Mouse (Mus musculus): Measurements from ENCODE around the gene Lpar2. TPM values are rescaled to one million over a fixed set of nuclear protein-coding genes. Genes with fewer than 3 reads are reported as not detected.

Gene Lpar2
- 0.83 and 0.98 TPM in 2 replicates for polyA plus RNA-seq (2015; fragmentation: Nextera tagmentation; extraction: Ambion mirVana)

GRCm38 (mm10) chr8:69822386-69823191, at the start of gene Lpar2:
Lpar2 (plus strand) TSS chr8:69822429.
- Histone ChIP-seq H3K4me2 (replicated peaks) (peak within 1 kb of the TSS; percentile 87), H3K9me3 (no peaks in the 10 kb centered on the region), H3K4me1 (peaks cover 38% of the 10 kb centered on the region), H3K27ac (peak within 1 kb of the TSS; percentile 69), H3K36me3 (peaks cover 37% of the 10 kb centered on the region), H3K27me3 (no peaks in the 10 kb centered on the region), H3K4me3 (peak within 1 kb of the TSS; percentile 71), H3K9ac (peak within 1 kb of the TSS; percentile 81)
- peak; percentile 85 for ATAC-seq (ENCODE audit: low FRiP score, low read depth)
- under 1% methylated on average over 32 of the region's 35 CpGs for WGBS

GRCm38 (mm10) chr8:69774503-69775148, 47.6 kb upstream of the Lpar2 start, which contains the start of gene Gm20422:
Gm20422 (minus strand) TSS chr8:69774886.
- peaks cover 4% of the 10 kb centered on the region; the same call in 1 of the 2 replicates for H3K36me3 ChIP-seq

GRCm38 (mm10) chr8:69775149-69775534, 47.1 kb upstream of the Lpar2 start:
- Histone ChIP-seq H3K4me1 (peaks cover 27% of the 10 kb centered on the region), H3K36me3 (peaks cover 4% of the 10 kb centered on the region; the same call in 1 of the 2 replicates), H3K4me3 (peak overlapping the region; percentile 75), H3K9ac (no peak overlapping the region), H3K27me3 (no peaks in the 10 kb centered on the region), H3K4me2 (replicated peaks) (peak overlapping the region; percentile 75), H3K9me3 (no peaks in the 10 kb centered on the region), H3K27ac (no peak overlapping the region; the same call in 1 of the 2 replicates)
- WGBS, result 48% methylated on average over 2 of the region's 2 CpGs
- peak; percentile 11; the same call in 1 of the 2 replicates for ATAC-seq (ENCODE audit: low FRiP score, low read depth)

More at GRCm38 (mm10) chr8:69774503-69775148, 47.6 kb upstream of the Lpar2 start, which contains the start of gene Gm20422:
- Histone ChIP-seq H3K4me3 (peak within 1 kb of the TSS; percentile 75), H3K9me3 (no peaks in the 10 kb centered on the region), H3K27me3 (no peaks in the 10 kb centered on the region), H3K9ac (peak within 1 kb of the TSS; percentile 92), H3K4me2 (replicated peaks) (peak within 1 kb of the TSS; percentile 75), H3K4me1 (peaks cover 32% of the 10 kb centered on the region), H3K27ac (peak within 1 kb of the TSS; percentile 99)
- 0% methylated on average over 41 of the region's 41 CpGs for WGBS
- peak; percentile 99 for ATAC-seq (ENCODE audit: low FRiP score, low read depth)

GRCm38 (mm10) chr8:69777111-69777510, 45.1 kb upstream of the Lpar2 start:
- Histone ChIP-seq H3K27ac (no peak overlapping the region), H3K27me3 (no peaks in the 10 kb centered on the region), H3K4me2 (replicated peaks) (no peak overlapping the region), H3K9me3 (no peaks in the 10 kb centered on the region), H3K4me3 (no peak overlapping the region), H3K9ac (no peak overlapping the region), H3K36me3 (no peaks in the 10 kb centered on the region; the same call in 1 of the 2 replicates), H3K4me1 (peaks cover 20% of the 10 kb centered on the region)
- no peak for ATAC-seq (ENCODE audit: low FRiP score, low read depth)
- 69% methylated on average over 10 of the region's 12 CpGs for WGBS

- Histone ChIP-seq H3K4me2 (replicated peaks) (no peak overlapping the region), H3K27me3 (no peaks in the 10 kb centered on the region), H3K4me3 (no peak overlapping the region), H3K36me3 (peaks cover 13% of the 10 kb centered on the region), H3K9ac (no peak overlapping the region), H3K4me1 (peaks cover 25% of the 10 kb centered on the region), H3K27ac (no peak overlapping the region), H3K9me3 (no peaks in the 10 kb centered on the region)
- ATAC-seq (ENCODE audit: low FRiP score, low read depth), result no peak
- WGBS, result 92% methylated on average over 5 of the region's 5 CpGs
Measured at GRCm38 (mm10) chr8:69789105-69789504, 33.1 kb upstream of the Lpar2 start.

- Histone ChIP-seq H3K36me3 (peaks cover 20% of the 10 kb centered on the region), H3K9ac (no peak overlapping the region), H3K4me2 (replicated peaks) (peak overlapping the region; percentile 82), H3K27ac (no peak overlapping the region), H3K4me1 (peaks cover 25% of the 10 kb centered on the region), H3K4me3 (peak overlapping the region; percentile 100), H3K27me3 (no peaks in the 10 kb centered on the region), H3K9me3 (no peaks in the 10 kb centered on the region)
- ATAC-seq (ENCODE audit: low FRiP score, low read depth), result no peak
- 71% methylated on average over 5 of the region's 5 CpGs for WGBS
Measured at GRCm38 (mm10) chr8:69789731-69790130, 32.5 kb upstream of the Lpar2 start.

- Histone ChIP-seq H3K4me2 (replicated peaks) (peak overlapping the region; percentile 82), H3K9me3 (no peaks in the 10 kb centered on the region), H3K27me3 (no peaks in the 10 kb centered on the region), H3K9ac (peak overlapping the region; percentile 98), H3K36me3 (peaks cover 26% of the 10 kb centered on the region), H3K27ac (peak overlapping the region; percentile 92; the same call in 1 of the 2 replicates), H3K4me3 (peak overlapping the region; percentile 100), H3K4me1 (peaks cover 25% of the 10 kb centered on the region)
- ATAC-seq (ENCODE audit: low FRiP score, low read depth), result peak; percentile 29; the same call in 1 of the 2 replicates
- WGBS, result 31% methylated on average over 11 of the region's 11 CpGs
Measured at GRCm38 (mm10) chr8:69790364-69790763, 31.9 kb upstream of the Lpar2 start.

- peaks cover 25% of the 10 kb centered on the region for H3K4me1 ChIP-seq
- H3K27ac ChIP-seq, result peak within 1 kb of the TSS; percentile 92
- peak within 1 kb of the TSS; percentile 82 for H3K4me2 ChIP-seq (replicated peaks)
- H3K9ac ChIP-seq, result peak within 1 kb of the TSS; percentile 98
- no peaks in the 10 kb centered on the region for H3K27me3 ChIP-seq
- H3K9me3 ChIP-seq, result no peaks in the 10 kb centered on the region
- ATAC-seq (ENCODE audit: low FRiP score, low read depth), result peak; percentile 95
- H3K36me3 ChIP-seq, result peaks cover 31% of the 10 kb centered on the region
- under 1% methylated on average over 37 of the region's 38 CpGs for WGBS
- H3K4me3 ChIP-seq, result peak within 1 kb of the TSS; percentile 100
Measured at GRCm38 (mm10) chr8:69790773-69791367, 31.4 kb upstream of the Lpar2 start, which contains the start of the genes Atp13a1 and Zfp866. Atp13a1 (plus strand) TSS chr8:69791163. Zfp866 (minus strand) TSS chr8:69791178.

GRCm38 (mm10) chr8:69791415-69792068, 30.7 kb upstream of the Lpar2 start:
- H3K36me3 ChIP-seq, result peaks cover 38% of the 10 kb centered on the region
- H3K27me3 ChIP-seq, result no peaks in the 10 kb centered on the region
- H3K4me3 ChIP-seq, result peak overlapping the region; percentile 100

GRCm38 (mm10) chr8:69793666-69794065, 28.6 kb upstream of the Lpar2 start:
- WGBS, result 93% methylated on average over 4 of the region's 4 CpGs
- no peak overlapping the region; the same call in 1 of the 2 replicates for H3K9ac ChIP-seq
- no peak overlapping the region for H3K4me3 ChIP-seq
- H3K27ac ChIP-seq, result no peak overlapping the region
- H3K36me3 ChIP-seq, result peaks cover 59% of the 10 kb centered on the region
- no peaks in the 10 kb centered on the region for H3K9me3 ChIP-seq
- H3K27me3 ChIP-seq, result no peaks in the 10 kb centered on the region
- ATAC-seq (ENCODE audit: low FRiP score, low read depth), result no peak
- H3K4me1 ChIP-seq, result peaks cover 25% of the 10 kb centered on the region
- no peak overlapping the region for H3K4me2 ChIP-seq (replicated peaks)

More at GRCm38 (mm10) chr8:69791415-69792068, 30.7 kb upstream of the Lpar2 start:
- ATAC-seq (ENCODE audit: low FRiP score, low read depth), result peak; percentile 77
- Histone ChIP-seq H3K27ac (peak overlapping the region; percentile 92), H3K9ac (peak overlapping the region; percentile 98), H3K4me1 (peaks cover 25% of the 10 kb centered on the region), H3K9me3 (no peaks in the 10 kb centered on the region), H3K4me2 (replicated peaks) (peak overlapping the region; percentile 82)
- under 1% methylated on average over 48 of the region's 48 CpGs for WGBS

GRCm38 (mm10) chr8:69794096-69794495, 28.1 kb upstream of the Lpar2 start:
- Histone ChIP-seq H3K4me2 (replicated peaks) (no peak overlapping the region), H3K9me3 (no peaks in the 10 kb centered on the region), H3K27me3 (no peaks in the 10 kb centered on the region), H3K4me1 (peaks cover 25% of the 10 kb centered on the region), H3K27ac (no peak overlapping the region), H3K36me3 (peaks cover 63% of the 10 kb centered on the region), H3K4me3 (no peak overlapping the region), H3K9ac (peak overlapping the region; percentile 4; the same call in 1 of the 2 replicates)
- ATAC-seq (ENCODE audit: low FRiP score, low read depth), result no peak
- WGBS, result 93% methylated on average over 3 of the region's 3 CpGs
